Comparison of ENCODE assay signal across 8 mouse cellular contexts in genomic region chr11:32714230-32714629, GRCm38 (mm10).
DNase-seq lines count a peak whose midpoint lies in the region; ATAC-seq and TF ChIP-seq lines count a peak whose summit lies in the region.

No protein-coding gene starts in this region.

- H3K27me3 ChIP-seq in heart, embryonic 11.5 days (ENCODE audit: control insufficient read depth, insufficient read depth, low read length) = no peaks in the 10 kb centered on the region
- no peaks in the 10 kb centered on the region for H3K27me3 ChIP-seq in neural tube, embryonic 13.5 days
- no peaks in the 10 kb centered on the region for H3K27me3 ChIP-seq in neural tube, embryonic 15.5 days (replicated peaks)
- H3K27me3 ChIP-seq in midbrain, postnatal 0 days (ENCODE audit: insufficient read depth, low read length) = no peaks in the 10 kb centered on the region

- H3K4me3 ChIP-seq in heart, embryonic 11.5 days (ENCODE audit: low read depth, low read length) = no peak overlapping the region
- H3K4me3 ChIP-seq in neural tube, embryonic 13.5 days = no peak overlapping the region
- H3K4me3 ChIP-seq in neural tube, embryonic 15.5 days (replicated peaks) = no peak overlapping the region
- H3K4me3 ChIP-seq in midbrain, postnatal 0 days (ENCODE audit: low read depth, low read length) = no peak overlapping the region

- no peaks in the 10 kb centered on the region for H3K9me3 ChIP-seq in heart, embryonic 11.5 days (replicated peaks; ENCODE audit: control insufficient read depth, low read length)
- H3K9me3 ChIP-seq in neural tube, embryonic 13.5 days = no peaks in the 10 kb centered on the region
- H3K9me3 ChIP-seq in neural tube, embryonic 15.5 days (replicated peaks) = no peaks in the 10 kb centered on the region
- H3K9me3 ChIP-seq in midbrain, postnatal 0 days (ENCODE audit: low read length) = no peaks in the 10 kb centered on the region

- H3K27ac ChIP-seq in heart, embryonic 11.5 days (ENCODE audit: low read depth, low read length) = no peak overlapping the region
- H3K27ac ChIP-seq in neural tube, embryonic 13.5 days (replicated peaks) = no peak overlapping the region
- H3K27ac ChIP-seq in neural tube, embryonic 15.5 days (replicated peaks) = no peak overlapping the region
- H3K27ac ChIP-seq in midbrain, postnatal 0 days (ENCODE audit: low read depth, low read length) = no peak overlapping the region

- 69% methylated on average over 5 of the region's 5 CpGs for WGBS in heart, embryonic 11.5 days (ENCODE audit: insufficient replicate concordance)
- 58% methylated on average over 5 of the region's 5 CpGs for WGBS in neural tube, embryonic 13.5 days
- WGBS in neural tube, embryonic 15.5 days = 68% methylated on average over 5 of the region's 5 CpGs
- 78% methylated on average over 5 of the region's 5 CpGs for WGBS in midbrain, postnatal 0 days

- H3K36me3 ChIP-seq in heart, embryonic 11.5 days (ENCODE audit: control insufficient read depth, insufficient read depth, low read length) = 0 out of 2 replicates have a peak, but pooled peaks cover 3% of the 10 kb centered on the region
- peaks cover 4% of the 10 kb centered on the region; the same call in 1 of the 2 replicates for H3K36me3 ChIP-seq in neural tube, embryonic 13.5 days
- peaks cover 9% of the 10 kb centered on the region for H3K36me3 ChIP-seq in neural tube, embryonic 15.5 days
- peaks cover 6% of the 10 kb centered on the region; the same call in 1 of the 2 replicates for H3K36me3 ChIP-seq in midbrain, postnatal 0 days (ENCODE audit: insufficient read depth, low read length)

- peak; percentile 37 to 46 for DNase-seq in heart, postnatal 10 days
- peak; percentile 27 for DNase-seq in embryo, embryonic 11.5 days (ENCODE audit: low read depth, low spot score)
- DNase-seq in midbrain, postnatal 0 days (ENCODE audit: low spot score) = peak; percentile 71
- DNase-seq in frontal cortex, postnatal 10 days (ENCODE audit: low spot score in 2 of 2) = no peak
- DNase-seq in left cerebral cortex, postnatal 36 days (ENCODE audit: low spot score in 2 of 2) = no peak

- intact Hi-C loops in heart, postnatal 10 days (cut with DNase I) = loop anchor here (1.0 to 5.0 kb wide), 2 partner anchors 233 to 434 kb away; no protein-coding TSS in a partner anchor
- intact Hi-C loops in left cerebral cortex, postnatal 36 days (cut with DNase I) = loop anchor here (1.0 to 10.0 kb wide), 3 partner anchors 72 to 434 kb away; partner anchors contain the start of gene Fbxw11

- peaks cover 7% of the 10 kb centered on the region; the same call in 1 of the 2 replicates for H3K4me1 ChIP-seq in heart, embryonic 11.5 days (ENCODE audit: control insufficient read depth, insufficient read depth, low read length)
- peaks cover 25% of the 10 kb centered on the region for H3K4me1 ChIP-seq in neural tube, embryonic 13.5 days (replicated peaks)
- H3K4me1 ChIP-seq in neural tube, embryonic 15.5 days = peaks cover 27% of the 10 kb centered on the region
- no peaks in the 10 kb centered on the region for H3K4me1 ChIP-seq in midbrain, postnatal 0 days (ENCODE audit: insufficient read depth, low read length)

- no peak for ATAC-seq in heart, embryonic 11.5 days (replicated peaks; ENCODE audit: insufficient number of reproducible peaks, low FRiP score, low TSS enrichment)
- ATAC-seq in neural tube, embryonic 13.5 days (ENCODE audit: low read depth) = 0 out of 2 replicates have a peak, but pooled peaks have one; percentile 45
- ATAC-seq in neural tube, embryonic 15.5 days (ENCODE audit: low FRiP score) = no peak
- no peak for ATAC-seq in midbrain, postnatal 0 days (ENCODE audit: low FRiP score)

- peak; percentile 78 for TF ChIP-seq CTCF in midbrain, postnatal 0 days (IDR thresholded peaks at IDR 0.05)

- H3K9ac ChIP-seq in heart, embryonic 11.5 days (ENCODE audit: low read depth, low read length) = no peak overlapping the region
- no peak overlapping the region for H3K9ac ChIP-seq in neural tube, embryonic 13.5 days
- H3K9ac ChIP-seq in neural tube, embryonic 15.5 days (replicated peaks) = no peak overlapping the region
- no peak overlapping the region for H3K9ac ChIP-seq in midbrain, postnatal 0 days (replicated peaks; ENCODE audit: low read length, poor library complexity, severe bottlenecking)

- H3K4me2 ChIP-seq in heart, embryonic 11.5 days = no peak overlapping the region
- no peak overlapping the region for H3K4me2 ChIP-seq in neural tube, embryonic 13.5 days
- H3K4me2 ChIP-seq in neural tube, embryonic 15.5 days = no peak overlapping the region
- no peak overlapping the region for H3K4me2 ChIP-seq in midbrain, postnatal 0 days (ENCODE audit: low read depth, low read length, poor library complexity, severe bottlenecking)

Comparison
In these comparisons a context has a peak if more than half of its experiments do, and no peak if none do; other contexts are left out.
1. DNase-seq: peak in heart, postnatal 10 days (2 of 2), embryo, embryonic 11.5 days (single experiment) and midbrain, postnatal 0 days (single experiment); none in frontal cortex, postnatal 10 days (0 of 2) and left cerebral cortex, postnatal 36 days (0 of 2).